Comparison of ENCODE assay signal across 15 mouse cellular contexts in the genomic region with DNA sequence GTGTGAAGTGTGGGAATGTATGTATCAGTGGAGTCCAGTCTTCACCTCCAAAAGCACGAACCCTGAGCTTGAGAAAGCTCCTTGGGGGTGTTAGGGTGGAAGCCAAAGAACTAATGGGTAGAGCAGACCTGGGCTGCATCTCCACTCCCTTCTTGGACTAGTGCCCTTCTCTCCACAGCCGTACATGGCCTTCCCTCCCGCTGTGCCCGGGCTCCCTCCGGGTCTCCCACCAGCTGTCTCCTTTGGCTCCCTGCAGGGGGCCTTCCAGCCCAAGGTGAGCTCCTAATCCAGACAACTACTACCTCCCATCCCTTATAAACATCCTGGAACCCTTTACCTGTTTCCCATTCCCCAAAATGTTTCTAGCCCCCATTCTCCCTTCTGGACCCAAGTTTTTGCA. TPM values are rescaled to one million over a fixed set of nuclear protein-coding genes. Genes with fewer than 3 reads are reported as not detected.
DNase-seq lines count a peak whose midpoint lies in the region.
"Had no signal": no experiment of that assay in that cellular context is flagged by ENCODE, and none has a peak within 500 bp of the region (broad histone marks: within the 10 kb centered on the region; RNA-seq: fewer than 3 reads in every experiment).

No protein-coding gene starts in this region.

- DNase-seq in cerebellum, adult 11-12 months: peak; percentile 65
- DNase-seq in cerebellum, postnatal 4 days (ENCODE audit: low spot score in 2 of 2): no peak
- DNase-seq in brain, adult 2 months (ENCODE audit: low read depth, low spot score): peak; percentile 22
- peak; percentile 65 for DNase-seq in cerebellum, adult 9-10 months
- DNase-seq in cerebellum, postnatal 36 days: peak; percentile 45 to 58
- DNase-seq in kidney, postnatal 25 days: no peak
- DNase-seq in layer of hippocampus, postnatal 25 days (ENCODE audit: extremely low spot score in 1 of 2, low spot score in 1 of 2): no peak
- DNase-seq: adrenal gland, postnatal 10 days; gastrocnemius, adult 2 months; gastrocnemius, postnatal 36 days; heart, adult 18-20 months; kidney, adult 8-10 months; layer of hippocampus, adult 9-11 months; right cerebral cortex, postnatal 14 days; thymus, postnatal 4 days had no signal

RNA-seq across cellular contexts. Expression of a gene that starts 6.4 kb away (rescaled TPM):
- 10 to 100 TPM; 50.9 to 65.3 TPM for total RNA-seq in layer of hippocampus, postnatal 25 days (2021)

RNA-seq across cellular contexts. Expression of a gene that starts 26.0 kb away (rescaled TPM):
- 10 to 100 TPM; 26.4 to 33.9 TPM for total RNA-seq in layer of hippocampus, postnatal 25 days (2021)

RNA-seq across cellular contexts. Expression of a gene that starts 26.4 kb away (rescaled TPM):
- total RNA-seq in layer of hippocampus, postnatal 25 days (2021): 100 to 1,000 TPM in 1 of 2 experiments, 10 to 100 TPM in 1; 88.9 to 125 TPM

RNA-seq across cellular contexts. Expression of a gene that starts 34.0 kb away (rescaled TPM):
- total RNA-seq in layer of hippocampus, postnatal 25 days (2021): 1 to 10 TPM; 6.0 to 9.2 TPM

RNA-seq across cellular contexts. Expression of a gene that starts 36.5 kb away (rescaled TPM):
- total RNA-seq in layer of hippocampus, postnatal 25 days (2021): 1 to 10 TPM; 6.6 to 6.7 TPM

Comparison
In these comparisons a context has a peak if more than half of its experiments do, and no peak if none do; other contexts are left out.
1. DNase-seq: peak in cerebellum, adult 11-12 months (single experiment), brain, adult 2 months (single experiment), cerebellum, adult 9-10 months (single experiment) and cerebellum, postnatal 36 days (2 of 2); none in cerebellum, postnatal 4 days (0 of 2), kidney, postnatal 25 days (0 of 2) and layer of hippocampus, postnatal 25 days (0 of 2).